Mouse (Mus musculus): ENCODE results near the gene P2rx5.

Gene P2rx5

GRCm38 (mm10) chr11:73176608-73177508 lies 16.6 kb downstream of the P2rx5 start, which contains the start of the genes Emc6 and Tax1bp3:
Gene Emc6, minus strand, starts transcription at chr11:73177037.
Gene Tax1bp3, plus strand, starts transcription at chr11:73177083.
- peak; percentile 97 for DNase-seq

DNA sequence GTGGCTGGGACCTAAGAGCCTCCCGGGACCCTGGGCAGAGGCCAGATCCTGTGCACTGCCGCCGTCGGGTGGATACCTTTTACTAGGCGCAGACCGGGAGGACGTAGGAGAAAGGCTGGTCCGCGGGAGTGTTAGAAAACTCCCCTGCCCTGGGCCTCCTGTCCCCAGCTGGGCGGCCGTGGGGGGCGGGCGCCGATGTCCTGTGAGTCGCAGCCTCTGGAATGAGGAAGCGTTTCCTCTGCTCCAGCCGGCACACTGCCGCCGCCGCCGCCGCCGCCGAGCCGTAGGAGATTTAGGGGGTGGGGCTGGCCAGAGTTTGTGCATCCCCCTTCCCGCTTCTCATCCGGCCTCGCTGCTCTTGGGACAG lies 17.3 kb downstream of the P2rx5 start:
- peak in 1 of 2 experiments; percentile 63 for DNase-seq

DNA sequence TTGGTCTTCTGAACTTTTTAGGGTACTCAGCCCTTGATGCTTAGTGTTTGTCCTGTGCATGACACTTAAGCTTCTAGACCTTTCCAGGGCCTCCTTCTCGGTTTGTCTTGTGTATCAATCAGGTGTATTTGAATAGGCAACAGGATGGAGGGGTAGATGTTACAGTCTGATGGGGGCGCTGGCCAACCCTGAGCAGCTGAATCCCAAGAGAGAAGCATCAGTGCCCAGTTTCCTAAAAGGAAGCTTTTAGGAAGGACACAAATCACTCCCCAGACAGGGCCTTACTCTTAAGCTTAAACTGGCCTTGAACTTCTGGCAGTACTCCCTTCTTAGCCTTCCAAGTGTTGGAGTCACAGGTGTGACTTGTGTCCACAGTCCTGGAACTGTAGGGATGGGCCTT lies 17.7 kb downstream of the P2rx5 start:
- DNase-seq, result no peak

DNA sequence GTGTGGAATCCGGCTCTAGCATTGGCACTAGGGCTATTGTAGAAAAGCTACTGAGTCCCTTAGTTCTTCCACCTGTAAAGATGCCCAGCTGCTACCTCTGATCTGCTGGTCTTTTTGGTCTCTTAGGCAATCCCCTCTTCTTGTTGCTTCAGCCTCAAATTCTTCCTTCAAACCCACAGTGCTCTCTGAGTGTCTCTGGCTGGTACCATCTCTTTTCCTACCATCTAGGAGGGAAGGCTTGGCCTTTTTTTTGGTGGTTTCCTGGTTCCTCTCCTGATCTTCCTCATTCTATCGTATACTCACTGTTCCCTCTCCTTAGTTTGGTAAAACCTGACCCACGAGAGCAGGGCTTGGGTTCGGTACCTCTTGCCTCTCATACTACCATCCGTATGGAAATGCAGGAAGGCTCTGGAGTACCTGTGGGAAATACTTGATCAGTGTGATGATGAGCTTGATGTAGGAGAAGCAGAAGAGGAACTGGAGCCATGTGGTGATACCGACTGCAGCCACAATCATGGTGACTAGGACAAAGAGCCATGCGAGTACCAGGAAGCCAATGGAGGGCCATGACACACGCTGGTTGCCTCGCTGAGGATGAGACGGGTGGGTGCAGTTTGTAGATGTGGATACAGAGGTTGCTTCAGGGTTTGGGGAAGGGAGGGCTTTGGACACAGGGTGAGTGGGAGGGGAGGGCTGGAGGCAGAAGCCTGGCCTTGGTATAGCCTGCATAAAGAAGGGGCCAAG lies 25.8 kb downstream of the P2rx5 start:
- no peak for DNase-seq

DNA sequence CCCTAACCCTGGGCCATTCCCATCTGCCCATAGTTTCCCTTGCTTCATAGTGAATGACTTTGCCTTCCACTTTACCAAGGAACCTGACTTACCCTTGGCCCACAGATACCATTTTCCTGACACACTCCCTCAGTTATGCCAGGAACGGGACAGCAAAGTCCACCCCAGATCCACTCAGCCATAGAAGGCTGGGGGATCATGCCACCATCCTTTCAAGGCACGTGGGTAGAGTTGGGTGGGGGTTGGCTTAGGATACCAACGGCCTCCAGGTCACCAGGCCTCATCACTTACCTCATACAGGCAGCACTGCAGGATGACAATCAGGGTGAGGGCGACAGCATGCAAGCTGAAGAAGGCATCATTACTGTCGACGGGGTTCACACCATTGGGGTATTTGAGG lies 27.0 kb downstream of the P2rx5 start:
- DNase-seq, result no peak

DNA sequence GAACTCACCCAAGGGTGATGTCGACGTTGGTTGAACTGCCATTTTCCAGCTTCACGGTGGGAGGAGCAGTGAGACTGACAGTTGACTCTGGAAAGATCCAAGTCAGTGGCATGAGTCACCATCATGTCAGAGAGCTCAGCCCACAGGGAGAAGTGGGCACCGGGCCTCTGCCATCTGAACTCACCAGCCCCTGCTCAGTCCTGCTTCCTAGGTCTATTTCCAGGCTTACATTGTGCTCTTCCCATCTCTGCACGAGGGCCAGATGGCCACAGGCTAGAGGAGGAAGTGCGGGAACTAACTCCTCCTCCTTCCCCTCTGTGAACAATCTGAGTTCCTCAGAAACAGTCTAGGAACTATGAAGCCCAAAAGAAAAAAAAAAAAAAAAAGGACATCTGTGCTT lies 32.8 kb downstream of the P2rx5 start:
- peak; percentile 83 to 84 for DNase-seq

GRCm38 (mm10) chr11:73194444-73194843 lies 34.2 kb downstream of the P2rx5 start:
- DNase-seq, result no peak

DNA sequence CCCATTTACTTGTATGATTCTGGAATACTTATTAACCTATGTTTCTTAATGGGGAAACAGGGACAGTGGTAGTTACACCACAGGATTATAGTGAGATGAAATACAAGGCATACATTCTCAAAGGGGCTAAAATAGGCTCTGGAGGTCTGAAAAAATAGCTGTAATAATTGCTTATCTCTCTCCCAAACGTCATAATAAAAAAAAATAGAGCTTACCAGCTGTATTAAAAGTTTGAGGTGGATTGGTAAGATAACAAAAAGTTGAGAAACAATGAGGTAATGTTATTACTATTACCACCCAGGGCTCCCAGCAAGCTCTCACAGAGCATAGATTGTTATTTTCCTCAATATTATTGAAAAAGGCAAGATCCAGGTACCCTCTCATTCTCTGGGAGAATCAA lies 38.0 kb downstream of the P2rx5 start:
- no peak for DNase-seq

GRCm38 (mm10) chr11:73198603-73199229 lies 38.5 kb downstream of the P2rx5 start, which contains the start of gene Ctns:
Gene Ctns, minus strand, starts transcription at chr11:73199042.
- DNase-seq, result peak in 1 of 2 experiments; percentile 84

DNA sequence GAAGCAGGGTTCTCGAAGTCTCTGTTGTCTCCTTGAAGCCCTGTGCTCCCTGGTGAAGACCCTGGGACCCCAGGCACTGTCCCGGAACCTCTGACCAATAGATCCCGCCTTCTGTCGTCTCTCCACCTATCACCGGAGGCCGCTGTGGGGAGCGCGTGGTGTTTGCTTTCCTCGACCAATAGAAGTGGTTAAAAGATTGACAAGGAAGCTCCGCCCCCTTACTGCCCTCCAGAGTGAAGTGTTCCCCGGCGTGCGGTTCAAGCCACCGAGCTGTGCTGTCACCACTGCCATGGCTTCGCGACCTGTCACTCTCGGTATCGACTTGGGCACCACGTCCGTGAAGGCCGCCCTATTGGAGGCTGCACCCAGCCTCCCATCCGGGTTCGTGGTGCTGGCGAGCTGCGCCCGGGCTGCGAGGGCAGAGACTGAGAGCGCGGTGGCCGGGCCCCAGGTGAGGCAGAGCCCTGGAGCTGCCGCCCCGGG lies 39.0 kb downstream of the P2rx5 start, which contains the start of gene Shpk:
Shpk (plus strand) TSS at position 231 of the 483 bp plus-strand sequence.
- peak; percentile 97 to 98 for DNase-seq

DNA sequence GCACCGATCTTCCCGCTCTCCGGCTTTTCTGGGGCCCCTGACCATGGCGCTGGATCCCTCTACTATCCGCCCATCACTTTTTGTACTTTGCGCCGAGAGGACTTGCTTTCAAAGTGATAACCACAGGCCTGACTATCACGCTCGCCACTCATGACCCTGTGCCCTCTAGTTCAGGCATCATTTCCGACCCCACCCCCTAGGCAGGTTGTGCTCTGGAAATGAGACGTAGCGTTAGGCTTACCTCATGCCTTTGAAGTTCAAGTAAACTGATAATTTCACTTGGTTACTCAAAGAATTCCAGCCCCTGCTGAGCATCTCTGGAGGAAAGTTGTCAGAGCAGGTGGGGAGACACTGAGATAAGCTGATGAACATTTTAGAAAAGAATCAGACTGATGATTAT lies 39.7 kb downstream of the P2rx5 start:
- DNase-seq, result no peak

- DNase-seq, result no peak
Measured at GRCm38 (mm10) chr11:73201021-73201420, 40.8 kb downstream of the P2rx5 start.

- DNase-seq, result no peak
Measured at GRCm38 (mm10) chr11:73201597-73201996, 41.4 kb downstream of the P2rx5 start.

DNA sequence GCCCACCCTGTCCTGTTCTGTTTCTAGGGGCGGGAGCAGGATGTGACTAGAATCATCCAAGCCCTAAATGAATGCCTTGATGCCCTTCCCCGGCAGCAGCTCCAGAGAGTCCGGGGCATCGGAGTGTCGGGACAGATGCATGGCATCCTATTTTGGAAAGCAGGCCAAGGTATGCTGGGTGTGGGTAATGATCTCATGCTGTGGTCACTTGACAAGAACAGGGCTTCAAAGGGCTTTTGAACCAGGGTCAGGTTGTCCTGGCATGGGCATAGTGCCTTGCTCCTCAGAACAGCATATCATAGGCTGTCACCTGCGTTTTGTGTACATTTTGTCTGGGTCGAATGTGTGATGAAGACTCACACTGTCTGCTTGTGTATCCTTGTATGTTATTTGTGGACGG lies 43.7 kb downstream of the P2rx5 start:
- DNase-seq, result no peak

- DNase-seq, result no peak
Measured at GRCm38 (mm10) chr11:73205194-73205593, 45.0 kb downstream of the P2rx5 start.

DNA sequence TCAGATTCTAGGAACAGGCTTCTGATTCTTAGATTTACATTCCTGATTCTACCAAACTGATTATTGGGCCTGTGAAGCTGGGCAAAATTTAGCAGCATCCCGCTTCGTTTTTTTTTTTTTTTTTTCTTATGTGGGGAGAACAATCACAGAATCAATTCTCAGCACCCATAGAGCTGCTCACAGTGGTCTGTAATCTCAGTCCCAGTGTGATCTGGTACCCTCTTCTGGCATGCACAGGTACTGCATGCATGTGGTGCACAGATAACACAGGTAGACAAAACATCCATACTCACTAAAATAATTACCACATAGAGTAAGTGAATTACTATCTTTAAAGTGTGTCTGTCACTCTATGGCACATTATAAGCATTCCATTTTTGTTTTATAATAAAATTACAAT lies 47.4 kb downstream of the P2rx5 start:
- no peak for DNase-seq

- DNase-seq, result peak; percentile 43 to 55
Measured at GRCm38 (mm10) chr11:73213956-73214355, 53.7 kb downstream of the P2rx5 start.

DNA sequence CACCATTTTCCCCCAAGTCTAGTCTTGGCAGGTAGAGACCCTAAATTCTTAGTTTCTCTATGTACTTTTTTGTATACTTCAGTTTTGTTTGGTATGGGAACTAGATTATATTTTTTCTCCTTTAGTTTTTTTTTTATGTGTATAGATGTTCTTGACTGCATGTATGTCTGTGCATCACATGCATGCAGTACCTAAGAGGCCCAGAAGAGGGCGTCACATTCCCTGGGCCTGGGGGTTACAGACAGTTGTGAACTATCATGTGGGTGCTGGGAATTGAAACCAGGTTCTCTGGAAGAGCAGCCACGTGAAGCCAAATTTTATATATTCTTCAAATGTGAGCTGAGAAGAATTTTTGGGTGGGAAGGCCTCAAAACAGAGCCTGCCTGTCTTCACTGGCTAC lies 59.5 kb downstream of the P2rx5 start:
- no peak for DNase-seq

DNA sequence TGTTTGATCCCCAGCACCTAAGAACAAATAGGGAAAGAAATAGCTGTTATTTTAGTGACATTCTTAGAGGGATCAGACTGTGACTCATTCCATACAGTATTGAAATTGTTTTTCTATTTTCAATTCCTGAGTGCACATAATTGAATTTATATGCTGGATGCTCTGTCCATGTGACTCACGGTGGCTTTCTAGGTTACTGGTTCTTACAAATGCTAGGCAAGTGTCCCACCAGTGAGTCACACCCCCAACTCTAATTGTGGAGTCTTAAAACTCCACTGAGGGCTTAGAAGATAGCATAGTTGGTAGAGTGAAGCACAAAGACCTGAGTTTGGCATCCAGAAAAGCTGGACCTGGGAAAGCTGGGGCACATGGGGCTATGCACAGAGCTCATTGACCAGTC lies 60.4 kb downstream of the P2rx5 start:
- no peak for DNase-seq
